Mouse (Mus musculus): ENCODE measurements around the gene Net1. TPM values are rescaled to one million over a fixed set of nuclear protein-coding genes. Genes with fewer than 3 reads are reported as not detected.

Net1 gene
- 6.7 TPM for polyA plus RNA-seq (2015; fragmentation: Illumina TruSeq; extraction: RNeasy Lipid Tissue Mini Kit (QIAGEN cat#74804); ENCODE audit: insufficient read depth, low read depth, low replicate concordance)

DNA sequence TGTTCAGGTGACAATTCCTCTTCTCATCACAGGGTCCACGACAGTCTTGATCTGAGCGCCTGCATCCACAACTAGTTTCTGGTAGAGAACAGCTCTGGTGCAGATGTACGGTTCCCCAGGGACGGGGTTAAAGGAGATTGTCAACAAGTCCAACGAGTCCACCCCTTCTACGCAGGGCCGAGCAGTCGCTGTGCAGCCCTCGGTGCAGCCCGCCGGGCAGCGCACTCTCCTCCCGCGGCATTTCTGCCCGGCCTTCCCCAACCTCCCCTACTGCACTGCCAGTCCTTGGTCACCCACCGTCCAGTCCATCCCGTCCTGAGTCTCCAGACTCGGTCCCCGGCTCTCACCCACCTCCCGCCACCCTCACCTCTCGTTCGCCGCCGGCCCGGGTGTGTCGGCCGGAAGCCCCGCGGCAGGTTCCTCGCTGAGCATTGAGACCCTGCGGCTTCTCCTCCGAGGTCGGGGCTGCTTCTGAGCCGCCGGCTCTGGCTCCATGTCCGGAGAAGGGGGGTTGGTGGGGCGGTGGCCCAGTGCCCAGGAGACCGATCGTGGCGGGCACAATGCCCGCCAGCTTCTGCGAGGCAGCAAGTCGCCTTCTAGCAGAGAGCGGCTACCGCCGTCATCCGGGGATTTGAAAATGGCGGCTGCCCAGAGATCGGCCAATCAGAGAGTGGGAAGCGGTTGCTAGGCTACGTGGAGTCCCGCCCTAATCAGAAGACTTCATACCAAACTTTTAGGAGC, at the start of gene Net1, which contains the start of gene Tubal3:
Net1 (minus strand) TSS at position 650 of the 741 bp plus-strand sequence.
Tubal3 (plus strand) TSS at position 704 of the 741 bp plus-strand sequence.

DNA sequence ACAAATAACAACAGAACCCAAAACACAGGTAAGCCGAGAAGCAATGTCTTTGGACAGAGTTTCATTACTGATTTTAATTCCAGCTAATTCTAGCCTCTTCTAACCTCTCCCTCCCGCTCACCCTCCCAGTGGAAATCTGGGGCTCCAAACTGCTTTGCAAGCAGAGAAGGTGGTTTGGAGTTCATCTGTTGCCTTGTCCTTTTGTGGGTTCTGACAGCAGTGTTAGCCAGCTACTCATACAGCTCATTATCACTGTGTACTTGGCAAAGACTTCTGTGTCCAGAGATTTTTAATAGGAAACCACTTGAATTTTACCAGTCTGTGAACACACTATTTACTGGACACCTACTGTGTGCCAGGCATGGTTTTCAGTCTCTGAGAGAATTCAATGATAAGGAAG, 27.2 kb upstream of the Net1 start, which contains the start of gene Ucn3:
Ucn3 (minus strand) TSS at position 101 of the 400 bp plus-strand sequence.

DNA sequence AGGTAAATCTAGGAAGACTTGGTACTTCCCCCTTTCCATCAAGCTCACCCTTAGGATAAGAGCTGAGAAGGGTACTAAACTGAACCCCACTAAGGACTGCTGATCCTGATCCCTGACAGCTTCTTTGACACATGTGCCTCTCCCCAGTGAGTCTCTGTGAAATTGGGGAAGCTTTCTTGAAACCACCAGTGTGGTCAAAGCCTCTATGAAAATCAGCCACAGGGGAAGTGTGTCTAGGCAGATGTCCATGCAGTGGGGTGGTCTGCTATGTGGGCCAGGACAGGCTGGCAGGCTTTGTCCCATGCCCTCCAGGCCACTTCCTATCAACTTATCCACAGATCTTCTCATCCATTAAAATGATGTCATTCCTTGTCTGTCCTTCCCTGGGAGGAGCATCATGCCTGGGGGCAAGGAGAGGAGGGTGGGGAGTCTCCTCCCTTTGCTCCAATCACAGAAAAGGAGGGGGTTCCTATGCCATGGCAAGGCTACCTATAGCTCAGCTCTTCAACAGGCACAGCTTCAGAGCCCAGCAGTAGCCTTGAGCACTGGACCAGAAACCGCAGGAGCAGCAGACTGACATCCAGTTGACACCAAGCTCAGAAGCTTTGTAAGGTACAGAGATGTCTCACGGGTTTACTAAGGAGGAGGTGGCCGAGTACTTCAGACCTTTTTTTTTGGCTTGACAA, 64.2 kb downstream of the Net1 start, which contains the start of gene Calm5:
Calm5 (plus strand) TSS at position 526 of the 686 bp plus-strand sequence.

DNA sequence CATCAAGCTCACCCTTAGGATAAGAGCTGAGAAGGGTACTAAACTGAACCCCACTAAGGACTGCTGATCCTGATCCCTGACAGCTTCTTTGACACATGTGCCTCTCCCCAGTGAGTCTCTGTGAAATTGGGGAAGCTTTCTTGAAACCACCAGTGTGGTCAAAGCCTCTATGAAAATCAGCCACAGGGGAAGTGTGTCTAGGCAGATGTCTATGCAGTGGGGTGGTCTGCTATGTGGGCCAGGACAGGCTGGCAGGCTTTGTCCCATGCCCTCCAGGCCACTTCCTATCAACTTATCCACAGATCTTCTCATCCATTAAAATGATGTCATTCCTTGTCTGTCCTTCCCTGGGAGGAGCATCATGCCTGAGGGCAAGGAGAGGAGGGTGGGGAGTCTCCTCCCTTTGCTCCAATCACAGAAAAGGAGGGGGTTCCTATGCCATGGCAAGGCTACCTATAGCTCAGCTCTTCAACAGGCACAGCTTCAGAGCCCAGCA, 80.7 kb downstream of the Net1 start, which contains the start of gene Calm4:
Calm4 (plus strand) TSS at position 446 of the 496 bp plus-strand sequence.

Other genes starting within 250 kb of the Net1 start
- not detected for gene Calml3, start 113.9 kb downstream of the Net1 start, polyA plus RNA-seq (2015; fragmentation: Illumina TruSeq; extraction: RNeasy Lipid Tissue Mini Kit (QIAGEN cat#74804); ENCODE audit: insufficient read depth, low read depth, low replicate concordance)
- not detected for gene Calm4, start 80.5 kb downstream of the Net1 start, polyA plus RNA-seq (2015; fragmentation: Illumina TruSeq; extraction: RNeasy Lipid Tissue Mini Kit (QIAGEN cat#74804); ENCODE audit: insufficient read depth, low read depth, low replicate concordance)
- gene Calm5, start 64.0 kb downstream of the Net1 start, polyA plus RNA-seq (2015; fragmentation: Illumina TruSeq; extraction: RNeasy Lipid Tissue Mini Kit (QIAGEN cat#74804); ENCODE audit: insufficient read depth, low read depth, low replicate concordance) = not detected
- gene Tubal3, start 54 bp upstream of the Net1 start, polyA plus RNA-seq (2015; fragmentation: Illumina TruSeq; extraction: RNeasy Lipid Tissue Mini Kit (QIAGEN cat#74804); ENCODE audit: insufficient read depth, low read depth, low replicate concordance) = not detected
- 26.9 TPM for gene Ucn3, start 27.1 kb upstream of the Net1 start, polyA plus RNA-seq (2015; fragmentation: Illumina TruSeq; extraction: RNeasy Lipid Tissue Mini Kit (QIAGEN cat#74804); ENCODE audit: insufficient read depth, low read depth, low replicate concordance)
- gene Akr1c14, start 130.8 kb upstream of the Net1 start, polyA plus RNA-seq (2015; fragmentation: Illumina TruSeq; extraction: RNeasy Lipid Tissue Mini Kit (QIAGEN cat#74804); ENCODE audit: insufficient read depth, low read depth, low replicate concordance) = 2.6 TPM
- gene Akr1c18, start 232.4 kb upstream of the Net1 start, polyA plus RNA-seq (2015; fragmentation: Illumina TruSeq; extraction: RNeasy Lipid Tissue Mini Kit (QIAGEN cat#74804); ENCODE audit: insufficient read depth, low read depth, low replicate concordance) = not detected